18 mouse cellular contexts compared by ENCODE assay signal in genomic region chr6:91582338-91582737, GRCm38 (mm10).
DNase-seq lines count a peak whose midpoint lies in the region; ATAC-seq and TF ChIP-seq lines count a peak whose summit lies in the region.
"Had no signal": no experiment of that assay in that cellular context is flagged by ENCODE, and none has a peak within 500 bp of the region (broad histone marks: within the 10 kb centered on the region; RNA-seq: fewer than 3 reads in every experiment).

No protein-coding gene starts in this region.

- intact Hi-C loops in heart, postnatal 10 days (cut with DNase I), result no loop called here

- peak; percentile 60 for ATAC-seq in lung, postnatal 0 days
- ATAC-seq: forebrain, embryonic 13.5 days; midbrain, embryonic 13.5 days had no signal

- TF ChIP-seq CTCF in lung, adult 2 months (IDR thresholded peaks at IDR 0.05; ENCODE audit: insufficient read depth, low read length), result no peak
- TF ChIP-seq CTCF in lung, postnatal 0 days (IDR thresholded peaks at IDR 0.05), result no peak

- 48% methylated on average over 5 of the region's 5 CpGs for WGBS in lung, adult 2 months
- 52% methylated on average over 5 of the region's 5 CpGs for WGBS in lung, postnatal 0 days

- TF ChIP-seq POLR2A in lung, adult 2 months (IDR thresholded peaks at IDR 0.05; ENCODE audit: borderline replicate concordance, extremely low read depth, low read depth, low read length), result no peak

- no peaks in the 10 kb centered on the region for H3K27me3 ChIP-seq in lung, postnatal 0 days (replicated peaks; ENCODE audit: insufficient read depth, low read length)
- H3K27me3 ChIP-seq: embryonic facial prominence, embryonic 15.5 days; forebrain, embryonic 13.5 days; hindbrain, embryonic 15.5 days; midbrain, embryonic 13.5 days; neural tube, embryonic 12.5 days; stomach, embryonic 15.5 days had no signal

- H3K4me1 ChIP-seq in lung, adult 2 months (ENCODE audit: control insufficient read depth, insufficient read depth, low read length), result peaks cover 16% of the 10 kb centered on the region
- peaks cover 6% of the 10 kb centered on the region; the same call in 1 of the 2 replicates for H3K4me1 ChIP-seq in lung, postnatal 0 days (ENCODE audit: insufficient read depth, low read depth, low read length)
- H3K4me1 ChIP-seq: embryonic facial prominence, embryonic 15.5 days; forebrain, embryonic 13.5 days; hindbrain, embryonic 15.5 days; neural tube, embryonic 12.5 days had no signal

- 0 out of 2 replicates have a peak overlapping the region, but pooled peaks have one; percentile 28 for H3K27ac ChIP-seq in lung, postnatal 0 days (ENCODE audit: low read length)
- H3K27ac ChIP-seq: embryonic facial prominence, embryonic 15.5 days; forebrain, embryonic 13.5 days; hindbrain, embryonic 15.5 days; midbrain, embryonic 13.5 days; neural tube, embryonic 12.5 days; stomach, embryonic 15.5 days had no signal

- no peak overlapping the region for H3K9ac ChIP-seq in lung, postnatal 0 days (replicated peaks; ENCODE audit: low read depth)
- H3K9ac ChIP-seq: embryonic facial prominence, embryonic 15.5 days; forebrain, embryonic 13.5 days; hindbrain, embryonic 15.5 days; lung, embryonic 14.5 days; midbrain, embryonic 13.5 days; neural tube, embryonic 12.5 days; stomach, embryonic 15.5 days had no signal

- no peak overlapping the region for H3K4me3 ChIP-seq in lung, adult 2 months (replicated peaks; ENCODE audit: extremely low read depth, low read depth, low read length)
- H3K4me3 ChIP-seq in lung, postnatal 0 days (ENCODE audit: low read depth, low read length), result no peak overlapping the region
- H3K4me3 ChIP-seq: embryonic facial prominence, embryonic 15.5 days; forebrain, embryonic 13.5 days; hindbrain, embryonic 15.5 days; midbrain, embryonic 13.5 days; neural tube, embryonic 12.5 days; stomach, embryonic 15.5 days had no signal

- no peak overlapping the region for H3K4me2 ChIP-seq in lung, postnatal 0 days (replicated peaks; ENCODE audit: low read depth, low read length)
- H3K4me2 ChIP-seq: embryonic facial prominence, embryonic 15.5 days; forebrain, embryonic 13.5 days; hindbrain, embryonic 15.5 days; lung, embryonic 14.5 days; midbrain, embryonic 13.5 days; neural tube, embryonic 12.5 days; stomach, embryonic 15.5 days had no signal

- peak; percentile 53; the same call in 1 of the 2 replicates for TF ChIP-seq EP300 in lung, postnatal 0 days (IDR thresholded peaks at IDR 0.05)

- DNase-seq in heart, adult 8-10 months (ENCODE audit: low spot score), result peak; percentile 44
- no peak for DNase-seq in heart, postnatal 10 days
- peak; percentile 84 to 89 for DNase-seq in lung, adult 18-20 months
- no peak for DNase-seq in lung, adult 2 months
- DNase-seq in lung, postnatal 0 days (ENCODE audit: low spot score), result peak; percentile 87
- peak; percentile 85 for DNase-seq in skeletal muscle tissue, adult 2 months (ENCODE audit: low read depth, low spot score)
- DNase-seq in cerebellum, adult 11 months, result no peak
- DNase-seq: cerebellum, adult 11-12 months; kidney, adult 18-20 months; lung, embryonic 14.5 days; right cerebral cortex, postnatal 4 days; thymus, postnatal 25 days had no signal

- H3K36me3 ChIP-seq in lung, postnatal 0 days (ENCODE audit: insufficient read depth, low read length), result no peaks in the 10 kb centered on the region
- H3K36me3 ChIP-seq: embryonic facial prominence, embryonic 15.5 days; hindbrain, embryonic 15.5 days; midbrain, embryonic 13.5 days; neural tube, embryonic 12.5 days; stomach, embryonic 15.5 days had no signal

- H3K9me3 ChIP-seq in lung, postnatal 0 days (ENCODE audit: low read length), result no peaks in the 10 kb centered on the region
- H3K9me3 ChIP-seq: embryonic facial prominence, embryonic 15.5 days; forebrain, embryonic 13.5 days; hindbrain, embryonic 15.5 days; midbrain, embryonic 13.5 days; neural tube, embryonic 12.5 days; stomach, embryonic 15.5 days had no signal

Comparison
In these comparisons a context has a peak if more than half of its experiments do, and no peak if none do; other contexts are left out.
1. DNase-seq: peak in heart, adult 8-10 months (single experiment), lung, adult 18-20 months (2 of 2), lung, postnatal 0 days (single experiment) and skeletal muscle tissue, adult 2 months (single experiment); none in heart, postnatal 10 days (0 of 2), lung, adult 2 months (single experiment) and cerebellum, adult 11 months (single experiment).